Mouse (Mus musculus) midbrain, embryonic 13.5 days (tissue): Measurements from ENCODE around the gene Ttc21a. TPM values are rescaled to one million over a fixed set of nuclear protein-coding genes. Genes with fewer than 3 reads are reported as not detected.

ENCODE experiments used
- ATAC-seq: fragments of 200-750 bp; cut with Nextera tagmentation; 2 replicates; pipeline ENCODE4 v1.8.0; 2017; ENCODE audit warnings: mild to moderate bottlenecking, moderate TSS enrichment, moderate library complexity
- H3K27ac ChIP-seq: fragments of 300-500 bp; sonication (generic); 2 replicates; pipeline ENCODE4 v1.5.1; 2015; ENCODE audit warnings: inconsistent platforms, mild to moderate bottlenecking, moderate library complexity
- H3K27me3 ChIP-seq: fragments of 300-500 bp; sonication (generic); 2 replicates; pipeline ENCODE4 v1.6.1; 2015; ENCODE audit warnings: mild to moderate bottlenecking, inconsistent platforms
- H3K36me3 ChIP-seq: fragments of 300-500 bp; sonication (generic); 2 replicates; pipeline ENCODE4 v1.6.1; 2015; ENCODE audit warnings: mild to moderate bottlenecking, inconsistent platforms
- H3K4me1 ChIP-seq: fragments of 300-500 bp; sonication (generic); replicated peaks from 2 replicates; pipeline ENCODE4 v1.6.1; 2015; ENCODE audit warnings: inconsistent platforms
- H3K4me2 ChIP-seq: fragments of 300-500 bp; sonication (generic); replicated peaks from 2 replicates; pipeline ENCODE4 v1.6.1; 2015; ENCODE audit warnings: moderate library complexity, mild to moderate bottlenecking, inconsistent platforms
- H3K4me3 ChIP-seq: fragments of 300-500 bp; sonication (generic); replicated peaks from 2 replicates; pipeline ENCODE4 v1.5.1; 2015; ENCODE audit warnings: mild to moderate bottlenecking, inconsistent platforms
- H3K9ac ChIP-seq: fragments of 300-500 bp; sonication (generic); replicated peaks from 2 replicates; pipeline ENCODE4 v1.6.1; 2015; ENCODE audit warnings: mild to moderate bottlenecking, inconsistent platforms
- H3K9me3 ChIP-seq: fragments of 300-500 bp; sonication (generic); 2 replicates; pipeline ENCODE4 v1.6.1; 2016; ENCODE audit warnings: mild to moderate bottlenecking, inconsistent platforms
- WGBS: fragments of 180-500 bp; shearing (Covaris S2); methylation state at CpG from one replicate; pipeline ENCODE4 v1.1.7; 2015; 5-methylcytosine and 5-hydroxymethylcytosine counted together
- polyA plus RNA-seq: library from polyadenylated mRNA; unstranded; fragments of >200 nt; fragmentation: Nextera tagmentation; extraction: Ambion mirVana; gene quantifications from 2 replicates; pipeline ENCODE4 v1.2.1, GENCODE M21; 2015

The Ttc21a gene
- polyA plus RNA-seq, 1 experiment from 2014 or later: 0.44 TPM

DNA sequence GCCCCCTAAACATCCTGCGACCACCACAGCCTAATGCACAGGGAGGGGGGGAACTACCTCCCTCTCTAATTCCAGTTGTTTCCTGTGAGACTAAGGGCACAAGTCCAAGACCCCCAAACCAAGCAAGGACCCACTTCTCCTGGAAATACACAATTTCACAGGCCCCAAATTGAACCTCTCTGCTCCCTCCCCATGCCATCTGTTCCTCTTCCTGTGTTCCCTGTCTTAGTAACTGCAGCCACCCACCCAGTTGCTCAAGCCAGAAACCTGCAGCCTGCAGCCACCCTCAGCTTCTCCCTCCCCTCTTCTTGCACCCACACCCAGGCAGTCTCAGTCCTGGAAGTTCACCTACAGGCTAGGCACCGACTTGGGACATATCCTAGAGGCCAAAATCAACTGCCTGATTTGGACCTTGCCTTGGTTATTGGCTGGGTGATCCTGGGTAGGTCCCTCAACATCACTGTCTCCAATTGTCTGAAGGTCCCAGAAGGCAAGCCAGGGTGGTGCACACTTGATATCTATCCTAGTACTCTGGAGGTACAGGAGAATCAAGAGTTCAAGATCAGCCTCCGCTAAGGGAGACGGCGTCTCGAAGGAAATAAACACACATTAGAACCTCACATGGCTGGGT, 41.5 kb downstream of the Ttc21a start:
- no peak for ATAC-seq

GRCm38 (mm10) chr9:119979749-119980148, 42.3 kb downstream of the Ttc21a start:
- H3K4me1 ChIP-seq: peaks cover 53% of the 10 kb centered on the region
- WGBS: 55% methylated on average over 2 of the region's 2 CpGs
- H3K9me3 ChIP-seq: no peaks in the 10 kb centered on the region

More for the DNA sequence above, 41.5 kb downstream of the Ttc21a start:
- Histone ChIP-seq H3K9ac (no peak overlapping the region), H3K27me3 (peaks cover 30% of the 10 kb centered on the region), H3K36me3 (no peaks in the 10 kb centered on the region), H3K4me2 (no peak overlapping the region), H3K4me3 (no peak overlapping the region), H3K4me1 (peaks cover 48% of the 10 kb centered on the region), H3K27ac (no peak overlapping the region), H3K9me3 (no peaks in the 10 kb centered on the region)
- 88% methylated on average over 6 of the region's 6 CpGs for WGBS

GRCm38 (mm10) chr9:119980770-119981182, 43.4 kb downstream of the Ttc21a start:
- 6% methylated on average over 4 of the region's 4 CpGs for WGBS
- Histone ChIP-seq H3K9ac (0 out of 2 replicates have a peak overlapping the region, but pooled peaks have one; percentile 7), H3K36me3 (no peaks in the 10 kb centered on the region), H3K4me1 (peaks cover 53% of the 10 kb centered on the region), H3K9me3 (no peaks in the 10 kb centered on the region), H3K27ac (peak overlapping the region; percentile 62; the same call in 1 of the 2 replicates), H3K27me3 (peaks cover 46% of the 10 kb centered on the region), H3K4me2 (peak overlapping the region; percentile 87; the same call in 1 of the 2 replicates), H3K4me3 (no peak overlapping the region)
- no peak for ATAC-seq

More at GRCm38 (mm10) chr9:119979749-119980148, 42.3 kb downstream of the Ttc21a start:
- Histone ChIP-seq H3K4me3 (no peak overlapping the region), H3K27me3 (peaks cover 38% of the 10 kb centered on the region), H3K9ac (no peak overlapping the region), H3K4me2 (no peak overlapping the region), H3K27ac (no peak overlapping the region), H3K36me3 (no peaks in the 10 kb centered on the region)
- ATAC-seq: no peak

GRCm38 (mm10) chr9:119981183-119982179, 44.1 kb downstream of the Ttc21a start:
- ATAC-seq: peak; percentile 46; the same call in 1 of the 2 replicates
- H3K4me3 ChIP-seq: peak overlapping the region; percentile 22
- H3K4me1 ChIP-seq: peaks cover 53% of the 10 kb centered on the region
- H3K9ac ChIP-seq: 0 out of 2 replicates have a peak overlapping the region, but pooled peaks have one; percentile 28
- H3K4me2 ChIP-seq: peak overlapping the region; percentile 87
- WGBS: 2% methylated on average over 16 of the region's 16 CpGs
- H3K27me3 ChIP-seq: peaks cover 46% of the 10 kb centered on the region
- H3K9me3 ChIP-seq: no peaks in the 10 kb centered on the region
- H3K27ac ChIP-seq: peak overlapping the region; percentile 62
- H3K36me3 ChIP-seq: no peaks in the 10 kb centered on the region

DNA sequence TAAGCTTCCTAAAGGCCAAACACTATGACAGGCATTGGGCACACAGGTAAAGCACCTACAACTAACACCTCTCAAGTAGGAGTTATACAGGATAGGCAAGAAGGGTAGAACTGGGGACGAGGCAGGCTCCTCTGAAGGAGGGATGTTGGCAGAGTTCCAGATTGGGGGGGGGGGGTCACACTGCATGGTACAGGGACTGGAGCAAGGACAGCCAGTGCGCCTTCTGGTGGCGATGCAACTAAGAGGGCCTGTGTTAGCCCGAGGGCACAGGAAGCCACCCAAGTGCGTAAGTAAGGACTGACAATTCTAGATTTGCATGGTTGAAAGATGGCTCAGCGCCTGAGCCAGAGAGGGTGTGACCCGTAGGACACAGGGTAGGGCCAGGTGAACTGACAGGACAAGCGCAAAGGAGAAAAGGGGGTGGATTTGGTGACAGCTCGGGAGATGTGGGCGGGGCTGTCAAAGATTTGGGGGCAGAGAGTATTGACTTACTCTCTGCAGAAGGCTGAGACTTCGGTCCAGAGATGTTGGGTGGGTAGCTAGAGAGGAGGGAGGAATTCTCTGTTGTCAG, 44.9 kb downstream of the Ttc21a start:
- H3K4me2 ChIP-seq: peak overlapping the region; percentile 87
- ATAC-seq: peak; percentile 51
- peaks cover 53% of the 10 kb centered on the region for H3K4me1 ChIP-seq
- WGBS: 5% methylated on average over 11 of the region's 11 CpGs
- H3K4me3 ChIP-seq: peak overlapping the region; percentile 58
- H3K9me3 ChIP-seq: no peaks in the 10 kb centered on the region
- no peak overlapping the region for H3K27ac ChIP-seq
- H3K9ac ChIP-seq: no peak overlapping the region
- no peaks in the 10 kb centered on the region for H3K36me3 ChIP-seq
- H3K27me3 ChIP-seq: peaks cover 48% of the 10 kb centered on the region

DNA sequence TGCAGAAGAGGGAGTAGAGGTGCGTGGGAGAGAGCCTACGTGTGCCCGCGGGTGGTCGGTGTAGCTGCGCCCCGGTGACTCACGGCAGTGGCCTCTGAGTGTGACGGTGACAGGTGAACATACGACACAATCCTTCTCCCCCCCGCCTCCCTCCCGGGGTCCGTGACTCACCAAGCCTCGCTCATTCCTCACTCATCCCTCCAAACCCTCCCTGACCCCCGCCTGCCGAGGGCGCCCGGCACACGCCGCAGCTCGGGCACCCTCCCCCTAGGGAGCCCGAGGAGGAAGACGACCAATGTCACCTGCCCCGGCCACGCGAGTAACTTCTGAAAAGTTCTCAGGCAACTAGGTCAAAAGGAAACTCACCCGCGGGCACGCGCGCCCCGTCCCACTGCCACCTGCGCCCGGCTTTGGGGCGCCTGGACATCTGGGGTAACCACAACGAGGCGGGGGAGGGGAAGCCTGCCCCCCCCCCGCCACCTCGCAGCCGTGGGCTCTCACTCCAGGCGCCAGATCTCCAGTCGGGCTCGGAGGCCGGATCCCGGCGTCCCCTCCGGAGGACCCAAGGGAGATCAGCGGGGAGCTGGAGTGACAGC, 45.6 kb downstream of the Ttc21a start:
- Histone ChIP-seq H3K36me3 (no peaks in the 10 kb centered on the region), H3K27ac (no peak overlapping the region), H3K4me1 (peaks cover 45% of the 10 kb centered on the region), H3K4me2 (peak overlapping the region; percentile 87), H3K4me3 (peak overlapping the region; percentile 58), H3K27me3 (peaks cover 48% of the 10 kb centered on the region), H3K9me3 (no peaks in the 10 kb centered on the region), H3K9ac (peak overlapping the region; percentile 58)
- no peak for ATAC-seq
- WGBS: under 1% methylated on average over 47 of the region's 48 CpGs

GRCm38 (mm10) chr9:119983585-119984535, 46.5 kb downstream of the Ttc21a start:
- ATAC-seq: peak; percentile 83
- Histone ChIP-seq H3K4me1 (peaks cover 40% of the 10 kb centered on the region), H3K4me3 (peak overlapping the region; percentile 58), H3K27me3 (peaks cover 47% of the 10 kb centered on the region), H3K4me2 (peak overlapping the region; percentile 87), H3K36me3 (no peaks in the 10 kb centered on the region), H3K9ac (peak overlapping the region; percentile 58), H3K9me3 (no peaks in the 10 kb centered on the region), H3K27ac (no peak overlapping the region)
- whole genome bisulfite sequencing: under 1% methylated on average over 79 of the region's 79 CpGs

DNA sequence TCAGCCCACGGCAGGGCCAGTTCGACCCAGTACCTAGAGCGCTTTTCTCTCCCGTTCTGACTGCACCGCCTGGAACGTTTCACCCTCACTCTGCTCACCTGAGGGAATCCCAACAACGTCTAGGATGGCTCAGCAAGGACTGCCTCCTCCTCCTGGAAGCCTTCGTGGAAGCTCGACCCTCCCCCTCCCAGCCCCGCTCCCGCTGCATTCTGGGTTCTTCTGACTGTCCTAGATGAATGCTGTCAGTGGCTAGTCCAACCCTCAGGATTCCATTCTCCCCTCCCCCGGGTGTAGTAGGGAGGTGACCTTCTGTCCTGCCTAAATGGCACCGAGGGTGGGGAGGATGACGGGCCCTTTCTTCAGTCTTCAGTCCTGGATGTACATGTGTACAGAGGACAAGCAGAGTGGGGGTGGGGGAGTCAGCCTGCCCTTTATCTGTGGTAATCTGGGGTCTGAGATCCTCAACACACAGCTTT, 47.2 kb downstream of the Ttc21a start, which contains the start of gene Csrnp1:
TSS of gene Csrnp1 (minus strand) at position 123 of the 476 bp plus-strand sequence.
- peak within 1 kb of the TSS; percentile 58 for H3K4me3 ChIP-seq
- H3K36me3 ChIP-seq: no peaks in the 10 kb centered on the region
- ATAC-seq: no peak
- H3K4me2 ChIP-seq: peak within 1 kb of the TSS; percentile 87
- 6% methylated on average over 14 of the region's 14 CpGs for WGBS
- peaks cover 44% of the 10 kb centered on the region for H3K27me3 ChIP-seq
- peak within 1 kb of the TSS; percentile 58 for H3K9ac ChIP-seq
- no peaks in the 10 kb centered on the region for H3K9me3 ChIP-seq
- no peak within 1 kb of the TSS for H3K27ac ChIP-seq
- peaks cover 40% of the 10 kb centered on the region for H3K4me1 ChIP-seq

DNA sequence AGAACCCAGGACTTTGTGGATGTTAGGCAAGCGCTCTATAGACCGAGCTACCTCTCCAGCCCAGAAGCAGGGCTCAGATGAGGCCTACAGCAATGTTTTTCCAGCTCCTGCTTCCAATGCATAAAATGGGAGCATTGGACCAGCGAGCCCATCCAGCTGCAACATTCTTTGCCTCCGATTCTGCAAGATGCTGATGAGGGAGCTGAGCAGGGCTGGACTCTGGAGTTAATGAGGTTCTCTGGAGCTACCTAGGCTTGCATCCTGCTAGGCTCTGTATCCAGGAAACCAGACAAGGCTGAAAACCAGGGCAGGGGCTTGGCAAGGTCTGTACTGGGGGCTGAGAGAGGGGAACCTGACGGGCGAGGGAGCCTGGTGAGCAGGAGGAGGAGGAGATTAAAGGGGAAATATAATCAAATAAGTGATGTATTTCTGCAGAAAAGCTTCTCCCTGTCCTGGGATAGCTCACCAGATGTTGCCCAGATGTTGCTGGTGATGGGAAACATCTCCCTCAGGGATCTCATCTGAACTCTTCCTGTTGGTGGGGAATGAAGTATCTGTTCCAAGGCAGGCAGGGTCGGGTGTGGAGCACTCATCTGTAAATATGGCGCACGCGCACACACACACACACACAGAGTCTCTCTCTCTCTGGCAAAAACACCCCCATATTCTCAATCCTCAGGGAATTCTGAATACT, 48.6 kb downstream of the Ttc21a start:
- 79% methylated on average over 10 of the region's 10 CpGs for WGBS

GRCm38 (mm10) chr9:119988304-119988703, 50.9 kb downstream of the Ttc21a start:
- Histone ChIP-seq H3K4me2 (no peak overlapping the region), H3K9me3 (no peaks in the 10 kb centered on the region), H3K36me3 (no peaks in the 10 kb centered on the region), H3K27ac (no peak overlapping the region), H3K4me1 (peaks cover 11% of the 10 kb centered on the region), H3K9ac (no peak overlapping the region), H3K4me3 (no peak overlapping the region), H3K27me3 (peaks cover 29% of the 10 kb centered on the region)
- 49% methylated on average over 7 of the region's 7 CpGs for WGBS
- no peak for ATAC-seq

More for the DNA sequence above, 48.6 kb downstream of the Ttc21a start:
- Histone ChIP-seq H3K27me3 (peaks cover 40% of the 10 kb centered on the region), H3K36me3 (no peaks in the 10 kb centered on the region), H3K27ac (no peak overlapping the region), H3K4me1 (peaks cover 34% of the 10 kb centered on the region), H3K9ac (no peak overlapping the region), H3K9me3 (no peaks in the 10 kb centered on the region), H3K4me2 (no peak overlapping the region), H3K4me3 (no peak overlapping the region)
- ATAC-seq: no peak
